Mouse (Mus musculus) c-Kit-negative CD71-positive TER-119-positive erythroid progenitor cells, embryonic 14.5 days (primary cell): ENCODE measurements around the gene Ube2q1.

Experiments
- DNase-seq: peaks from one replicate; pipeline ENCODE4 v3.0.0-alpha.2; 2013; ENCODE audit warnings: low read depth, low spot score

Gene Ube2q1

DNA sequence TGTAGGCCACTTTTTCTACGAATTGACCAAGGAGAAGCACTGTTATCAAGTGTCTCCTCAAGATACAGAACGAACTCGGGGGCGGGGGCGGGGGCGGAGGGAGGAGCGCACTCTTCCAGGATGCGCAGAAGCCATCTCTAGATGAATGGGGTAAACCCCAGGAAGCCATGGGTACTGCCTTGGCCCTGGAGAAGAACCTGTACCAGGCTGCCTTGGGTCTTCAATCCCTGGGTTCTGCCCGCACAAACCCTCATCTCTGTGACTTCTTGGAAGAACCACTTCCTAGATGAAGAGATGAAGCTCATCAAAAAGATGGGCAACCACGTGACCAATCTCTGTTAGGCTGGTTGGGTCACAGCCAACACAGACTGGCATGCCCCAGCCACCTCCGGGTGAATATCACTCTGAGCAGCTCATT, 47.7 kb downstream of the Ube2q1 start:
- no peak for DNase-seq

DNA sequence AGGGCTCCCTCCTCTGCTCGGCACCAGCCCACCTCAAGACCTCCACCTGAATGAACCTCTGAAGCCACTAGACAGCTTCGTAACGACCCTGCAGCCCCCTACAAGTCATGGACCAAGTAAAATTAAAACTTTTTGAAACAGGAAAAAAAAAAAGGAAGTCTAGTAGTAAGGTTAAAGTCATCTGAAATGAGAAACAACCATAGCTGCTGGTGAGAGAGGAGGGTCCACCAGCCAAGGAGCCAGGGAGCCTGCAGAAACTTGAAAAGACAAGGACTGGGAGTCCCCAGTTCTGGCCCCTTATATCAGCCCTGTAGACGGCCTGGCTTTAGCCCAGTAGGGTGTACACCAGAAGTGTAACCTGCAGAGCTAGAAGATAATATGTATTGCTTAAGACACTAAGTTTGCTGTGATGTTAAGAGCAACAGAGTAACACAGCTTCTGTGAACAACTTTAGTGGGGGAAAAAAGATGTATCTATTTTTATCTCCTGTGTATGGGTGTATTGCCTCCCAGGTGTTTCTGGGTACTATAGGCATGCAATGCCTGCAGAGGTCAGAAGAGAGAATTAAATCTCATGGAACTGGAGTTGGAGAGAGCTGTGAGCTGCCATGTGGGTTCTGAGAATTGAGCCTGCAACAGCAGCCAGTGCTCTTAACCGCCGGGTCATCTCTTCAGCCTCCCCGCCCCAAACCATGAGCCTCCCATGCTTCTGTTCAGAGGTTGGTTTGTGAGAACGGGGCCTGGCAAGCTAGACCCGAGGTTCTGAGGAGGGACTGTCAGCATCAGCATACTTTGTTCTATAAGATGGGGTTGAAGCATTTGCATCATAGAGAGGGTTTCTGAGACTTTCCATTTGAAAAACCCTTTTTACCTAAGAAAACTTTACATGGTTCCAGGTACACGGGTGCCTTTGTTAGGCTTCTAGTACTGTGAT, 48.4 kb downstream of the Ube2q1 start:
- no peak for DNase-seq

DNA sequence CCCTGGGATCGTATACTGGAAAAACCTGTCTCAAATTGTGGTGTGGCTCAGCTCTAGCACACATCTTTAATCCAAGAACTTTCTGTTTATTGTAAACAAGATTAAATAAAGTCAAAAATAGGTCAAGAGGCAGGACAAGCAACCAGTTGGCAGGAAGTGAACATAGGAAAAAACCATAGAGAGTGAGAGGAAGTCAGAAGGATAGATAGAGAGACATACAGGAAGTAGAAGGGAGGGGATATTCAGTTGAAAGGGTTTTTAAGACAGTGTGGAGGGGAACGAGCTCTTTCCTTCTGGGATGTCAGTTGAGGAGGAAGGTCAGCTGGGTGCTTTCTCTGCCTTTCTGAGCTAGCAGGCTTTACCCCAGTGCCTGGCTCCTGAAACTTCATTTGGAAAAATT, 50.2 kb downstream of the Ube2q1 start:
- no peak for DNase-seq

- no peak for DNase-seq
Measured at GRCm38 (mm10) chr3:89826295-89826694, 52.9 kb downstream of the Ube2q1 start.

DNA sequence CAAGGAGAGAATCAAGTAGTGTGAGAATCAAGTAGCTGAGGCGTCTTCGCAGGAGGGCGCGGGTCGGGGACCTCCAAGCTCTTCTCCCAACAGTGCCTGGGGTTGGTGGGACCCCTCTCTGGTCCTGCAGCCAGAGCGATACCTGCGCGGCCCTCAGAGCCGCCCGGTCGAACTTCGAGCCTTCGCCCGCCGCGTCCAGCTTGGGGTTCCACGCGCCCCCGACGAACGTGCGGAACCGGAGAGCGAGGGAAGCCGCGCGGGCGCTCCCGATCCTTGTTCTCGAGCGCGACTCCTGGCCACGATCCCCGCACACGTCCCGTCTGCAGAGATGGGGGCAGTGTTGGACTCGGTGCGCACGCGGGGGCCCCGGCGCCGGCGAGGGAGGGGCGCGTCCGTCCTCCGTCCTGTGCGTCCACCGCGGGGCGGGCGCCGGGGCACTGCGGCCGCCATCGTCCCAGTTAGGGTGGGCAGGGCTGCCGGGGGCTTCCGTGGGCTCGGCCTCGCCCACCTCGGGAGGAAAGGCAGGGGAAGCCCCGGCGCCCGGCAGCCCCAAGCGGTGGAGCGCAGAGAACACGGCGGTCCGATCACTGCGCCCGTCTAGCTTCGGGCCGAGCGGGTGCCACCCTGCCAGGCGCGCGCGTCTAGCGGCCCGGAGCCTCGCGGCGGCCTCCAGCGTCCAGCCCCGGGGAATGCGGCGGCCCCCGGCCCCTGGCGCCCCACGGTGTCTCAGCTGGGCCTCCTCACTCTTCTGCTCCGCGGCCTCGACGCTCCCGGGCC, 57.6 kb downstream of the Ube2q1 start, which contains the start of gene She:
Gene She (plus strand): TSS at position 556 of the 777 bp plus-strand sequence.
- DNase-seq = no peak
